Mouse (Mus musculus) heart, embryonic 11.5 days (tissue): ENCODE results near the gene Itga11. TPM values are rescaled to one million over a fixed set of nuclear protein-coding genes. Genes with fewer than 3 reads are reported as not detected.

Experiments used
- ATAC-seq: fragments of 200-750 bp; cut with Nextera tagmentation; replicated peaks from 2 replicates; pipeline ENCODE4 v1.8.0; 2017; ENCODE audit warnings: moderate library complexity; ENCODE audit not compliant: insufficient number of reproducible peaks, low FRiP score, low TSS enrichment
- H3K27ac ChIP-seq: fragments of 300-500 bp; sonication (generic); 2 replicates; pipeline ENCODE4 v1.5.1; 2014; ENCODE audit warnings: mild to moderate bottlenecking, low read depth, low read length
- H3K27me3 ChIP-seq: fragments of 300-500 bp; sonication (generic); 2 replicates; pipeline ENCODE4 v1.6.1; 2014; ENCODE audit warnings: mild to moderate bottlenecking, low read length, mixed read lengths; ENCODE audit not compliant: control insufficient read depth, insufficient read depth
- H3K36me3 ChIP-seq: fragments of 300-500 bp; sonication (generic); 2 replicates; pipeline ENCODE4 v1.6.1; 2014; ENCODE audit warnings: mild to moderate bottlenecking, low read length, moderate library complexity, mixed read lengths; ENCODE audit not compliant: control insufficient read depth, insufficient read depth
- H3K4me1 ChIP-seq: fragments of 300-500 bp; sonication (generic); 2 replicates; pipeline ENCODE4 v1.6.1; 2014; ENCODE audit warnings: low read length; ENCODE audit not compliant: control insufficient read depth, insufficient read depth
- H3K4me2 ChIP-seq: fragments of 300-500 bp; sonication (generic); 2 replicates; pipeline ENCODE4 v1.6.1; 2014; ENCODE audit warnings: mild to moderate bottlenecking, moderate library complexity
- H3K4me3 ChIP-seq: fragments of 300-500 bp; sonication (generic); 2 replicates; pipeline ENCODE4 v1.5.1; 2014; ENCODE audit warnings: low read depth, low read length
- H3K9ac ChIP-seq: fragments of 300-500 bp; sonication (generic); 2 replicates; pipeline ENCODE4 v1.6.1; 2014; ENCODE audit warnings: mild to moderate bottlenecking, low read depth, low read length, moderate library complexity
- H3K9me3 ChIP-seq: fragments of 300-500 bp; sonication (generic); replicated peaks from 2 replicates; pipeline ENCODE4 v1.6.1; 2016; ENCODE audit warnings: low read length; ENCODE audit not compliant: control insufficient read depth
- WGBS: fragments of 180-500 bp; shearing (Covaris S2); extraction: QIAGEN DNeasy Blood & Tissue Kit; methylation state at CpG from one replicate; pipeline ENCODE4 v1.1.7; 2014; ENCODE audit not compliant: insufficient replicate concordance; 5-methylcytosine and 5-hydroxymethylcytosine counted together
- polyA plus RNA-seq: library from polyadenylated mRNA; unstranded; fragments of >200 nt; fragmentation: Nextera tagmentation; extraction: Ambion mirVana; gene quantifications from 2 replicates; pipeline ENCODE4 v1.2.1, GENCODE M21; 2014

Itga11 gene
- polyA plus RNA-seq, 1 experiment from 2014 or later: 0.64 TPM

DNA sequence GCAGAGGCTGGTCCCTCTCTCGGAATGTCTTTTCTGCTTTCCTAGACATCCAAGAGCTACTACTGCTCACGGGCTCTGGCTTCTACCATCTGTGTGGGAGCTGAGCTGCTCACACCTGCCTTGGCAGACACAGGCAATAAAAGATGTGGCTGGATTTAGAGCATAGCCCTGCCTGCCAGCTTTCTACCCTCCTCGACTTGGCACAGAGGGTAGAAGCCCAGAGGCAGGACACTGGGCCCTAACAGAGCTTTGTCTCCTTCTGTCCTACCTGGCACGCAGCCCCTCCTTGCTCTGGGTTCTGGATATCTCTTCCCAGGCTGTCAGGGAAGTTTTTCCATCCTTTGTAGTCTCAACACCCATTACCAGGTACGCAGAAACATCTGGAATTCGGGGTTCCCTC is 45.1 kb downstream of the Itga11 start:
- Histone ChIP-seq H3K27me3 (no peaks in the 10 kb centered on the region), H3K4me1 (0 out of 2 replicates have a peak, but pooled peaks cover 3% of the 10 kb centered on the region), H3K36me3 (no peaks in the 10 kb centered on the region), H3K9me3 (no peaks in the 10 kb centered on the region), H3K4me2 (no peak overlapping the region), H3K4me3 (no peak overlapping the region), H3K27ac (no peak overlapping the region), H3K9ac (no peak overlapping the region)
- WGBS: 76% methylated on average over 6 of the region's 6 CpGs
- ATAC-seq: no peak

- Histone ChIP-seq H3K4me2 (no peak overlapping the region), H3K27ac (no peak overlapping the region), H3K36me3 (no peaks in the 10 kb centered on the region), H3K4me1 (0 out of 2 replicates have a peak, but pooled peaks cover 3% of the 10 kb centered on the region), H3K9ac (no peak overlapping the region), H3K4me3 (no peak overlapping the region), H3K27me3 (no peaks in the 10 kb centered on the region), H3K9me3 (no peaks in the 10 kb centered on the region)
- WGBS: 86% methylated on average over 9 of the region's 9 CpGs
- no peak for ATAC-seq
Measured at GRCm38 (mm10) chr9:62724175-62724574, 46.5 kb downstream of the Itga11 start.

- no peak for ATAC-seq
- H3K27me3 ChIP-seq: no peaks in the 10 kb centered on the region
- H3K9me3 ChIP-seq: no peaks in the 10 kb centered on the region
- 7% methylated on average over 5 of the region's 5 CpGs for WGBS
- no peak overlapping the region for H3K4me3 ChIP-seq
- H3K9ac ChIP-seq: no peak overlapping the region
- 0 out of 2 replicates have a peak, but pooled peaks cover 3% of the 10 kb centered on the region for H3K4me1 ChIP-seq
- no peak overlapping the region for H3K27ac ChIP-seq
- H3K36me3 ChIP-seq: no peaks in the 10 kb centered on the region
- H3K4me2 ChIP-seq: no peak overlapping the region
Measured at GRCm38 (mm10) chr9:62725247-62725646, 47.6 kb downstream of the Itga11 start.

DNA sequence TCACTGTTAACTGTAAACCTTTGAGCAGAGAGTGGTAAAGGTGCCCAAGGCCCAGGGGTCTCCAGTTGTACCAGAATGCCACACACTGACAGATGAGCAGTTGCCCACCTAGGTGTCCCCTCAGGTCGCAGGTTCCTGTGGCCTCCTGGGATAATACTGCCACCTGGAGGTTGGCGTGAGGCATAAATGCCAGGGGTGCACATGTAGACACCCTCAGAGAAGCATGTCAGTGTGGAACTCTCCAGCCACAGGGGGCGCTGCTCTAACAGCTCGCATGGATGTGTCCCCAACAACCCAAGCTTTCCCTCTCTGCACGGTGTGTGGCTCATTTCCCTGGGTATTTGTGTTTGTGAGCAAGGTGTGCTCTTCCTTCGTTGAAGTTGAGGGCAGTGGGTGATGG is 48.8 kb downstream of the Itga11 start:
- no peak overlapping the region for H3K4me3 ChIP-seq
- no peak overlapping the region for H3K4me2 ChIP-seq
- H3K4me1 ChIP-seq: 0 out of 2 replicates have a peak, but pooled peaks cover 3% of the 10 kb centered on the region
- no peak overlapping the region for H3K9ac ChIP-seq
- H3K27me3 ChIP-seq: no peaks in the 10 kb centered on the region
- 59% methylated on average over 6 of the region's 6 CpGs for WGBS
- H3K36me3 ChIP-seq: no peaks in the 10 kb centered on the region
- H3K9me3 ChIP-seq: no peaks in the 10 kb centered on the region
- ATAC-seq: no peak
- H3K27ac ChIP-seq: no peak overlapping the region

DNA sequence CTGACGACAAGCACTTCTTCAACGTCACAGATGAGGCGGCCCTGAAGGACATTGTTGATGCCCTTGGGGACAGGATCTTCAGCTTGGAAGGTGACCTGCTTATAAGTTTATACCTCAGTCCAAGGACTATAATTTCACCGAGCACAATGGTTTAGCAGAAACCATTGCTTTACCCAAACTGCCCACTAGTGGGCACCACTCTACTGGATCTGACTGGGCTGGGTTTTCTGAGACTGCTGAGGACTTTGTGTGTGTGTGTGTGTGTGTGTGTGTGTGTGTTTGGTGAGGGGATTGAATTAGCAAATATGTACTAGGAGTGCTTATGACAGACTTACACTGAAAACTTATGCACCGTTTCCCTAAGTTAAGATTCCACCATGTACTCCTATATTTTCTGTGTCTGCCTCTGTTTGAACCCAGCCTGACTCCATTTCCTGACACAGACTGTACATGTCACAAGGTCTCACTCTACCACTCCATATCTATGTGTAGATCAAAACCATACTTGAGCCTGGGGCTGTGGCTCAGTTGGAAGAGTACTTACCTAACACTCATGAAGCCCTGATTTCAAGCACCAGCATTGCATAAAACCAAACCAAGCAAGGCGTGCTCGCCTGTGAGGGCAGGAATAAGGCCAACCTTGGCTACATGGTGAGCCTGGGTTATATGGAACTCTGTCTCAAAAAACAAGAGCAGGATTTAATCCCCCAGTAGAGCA is 67.1 kb downstream of the Itga11 start:
- no peak overlapping the region for H3K9ac ChIP-seq
- H3K36me3 ChIP-seq: no peaks in the 10 kb centered on the region
- no peaks in the 10 kb centered on the region for H3K9me3 ChIP-seq
- ATAC-seq: no peak
- 50% methylated on average over 7 of the region's 7 CpGs for WGBS
- H3K27me3 ChIP-seq: no peaks in the 10 kb centered on the region
- H3K4me2 ChIP-seq: no peak overlapping the region
- H3K4me1 ChIP-seq: peaks cover 16% of the 10 kb centered on the region
- no peak overlapping the region for H3K27ac ChIP-seq
- no peak overlapping the region for H3K4me3 ChIP-seq

DNA sequence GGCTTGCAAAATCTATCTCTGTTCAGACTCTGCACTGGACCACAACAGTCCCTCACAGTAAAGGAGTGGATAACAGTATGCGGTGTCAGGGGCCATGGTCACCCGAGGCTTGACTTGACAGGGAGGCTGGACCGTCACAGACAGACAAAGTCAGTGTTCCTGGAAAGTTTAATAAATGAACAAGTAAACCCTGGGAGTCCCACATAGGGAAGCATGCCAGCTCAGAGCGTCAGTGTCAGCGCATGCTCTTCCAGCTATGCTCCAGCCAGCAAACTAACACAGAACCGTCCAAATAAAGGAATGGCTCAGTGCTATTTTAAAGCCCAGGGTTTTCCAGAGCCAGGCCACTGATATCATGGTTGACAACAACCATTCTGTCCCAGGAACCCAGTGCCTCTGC is 69.0 kb downstream of the Itga11 start:
- H3K4me3 ChIP-seq: no peak overlapping the region
- no peak overlapping the region for H3K9ac ChIP-seq
- WGBS: 58% methylated on average over 6 of the region's 6 CpGs
- ATAC-seq: no peak
- H3K27me3 ChIP-seq: no peaks in the 10 kb centered on the region
- H3K4me1 ChIP-seq: peaks cover 17% of the 10 kb centered on the region
- H3K36me3 ChIP-seq: no peaks in the 10 kb centered on the region
- peak overlapping the region; percentile 22; the same call in 1 of the 2 replicates for H3K27ac ChIP-seq
- H3K4me2 ChIP-seq: no peak overlapping the region
- H3K9me3 ChIP-seq: no peaks in the 10 kb centered on the region

DNA sequence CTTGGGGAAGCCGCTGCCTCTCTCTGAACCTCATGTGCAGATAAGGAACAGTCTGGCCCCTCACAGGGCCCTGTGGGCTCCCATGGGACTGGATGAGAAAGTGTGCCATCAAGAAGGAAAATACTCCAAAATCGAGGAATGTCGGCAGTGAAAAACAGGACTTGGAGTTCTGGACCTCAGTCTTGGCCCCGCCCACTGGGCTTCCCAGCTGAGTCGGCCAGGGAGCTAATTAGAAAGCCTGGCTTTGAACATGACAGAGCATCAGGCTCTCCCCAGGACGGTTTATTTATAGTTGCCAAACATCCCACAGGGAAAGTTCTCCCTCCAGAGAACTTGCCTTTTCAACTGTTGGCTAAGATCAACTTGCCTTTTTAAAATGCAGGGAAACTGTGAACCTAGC is 72.0 kb downstream of the Itga11 start:
- ATAC-seq: no peak
- Histone ChIP-seq H3K9me3 (no peaks in the 10 kb centered on the region), H3K9ac (no peak overlapping the region), H3K4me2 (no peak overlapping the region), H3K4me3 (no peak overlapping the region), H3K27ac (no peak overlapping the region), H3K4me1 (peaks cover 17% of the 10 kb centered on the region), H3K36me3 (no peaks in the 10 kb centered on the region), H3K27me3 (no peaks in the 10 kb centered on the region)
- WGBS: 42% methylated on average over 6 of the region's 6 CpGs

DNA sequence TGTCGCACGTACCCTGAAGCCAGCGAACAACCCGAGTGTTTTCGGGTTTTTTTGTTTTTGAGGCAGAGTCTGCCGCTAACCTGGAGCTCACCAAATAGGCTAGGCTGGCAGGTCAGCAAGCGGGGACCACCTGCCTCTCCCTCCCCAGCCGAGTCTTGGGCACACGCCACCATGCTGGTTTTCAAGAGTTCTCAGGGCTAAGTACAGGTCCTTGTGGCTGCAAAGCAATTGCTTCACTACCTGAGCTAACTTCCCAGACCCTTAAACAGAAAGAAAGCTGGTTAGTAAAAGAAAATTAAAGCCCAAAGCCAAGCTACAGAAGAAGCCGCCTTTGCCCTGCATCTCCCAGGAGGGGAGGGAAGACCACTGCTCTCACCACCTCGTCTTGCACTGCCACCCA is 72.8 kb downstream of the Itga11 start:
- Histone ChIP-seq H3K4me3 (no peak overlapping the region), H3K4me2 (no peak overlapping the region), H3K36me3 (no peaks in the 10 kb centered on the region), H3K27me3 (no peaks in the 10 kb centered on the region), H3K27ac (no peak overlapping the region), H3K4me1 (peaks cover 17% of the 10 kb centered on the region), H3K9me3 (no peaks in the 10 kb centered on the region), H3K9ac (no peak overlapping the region)
- ATAC-seq: no peak
- 77% methylated on average over 11 of the region's 11 CpGs for WGBS

DNA sequence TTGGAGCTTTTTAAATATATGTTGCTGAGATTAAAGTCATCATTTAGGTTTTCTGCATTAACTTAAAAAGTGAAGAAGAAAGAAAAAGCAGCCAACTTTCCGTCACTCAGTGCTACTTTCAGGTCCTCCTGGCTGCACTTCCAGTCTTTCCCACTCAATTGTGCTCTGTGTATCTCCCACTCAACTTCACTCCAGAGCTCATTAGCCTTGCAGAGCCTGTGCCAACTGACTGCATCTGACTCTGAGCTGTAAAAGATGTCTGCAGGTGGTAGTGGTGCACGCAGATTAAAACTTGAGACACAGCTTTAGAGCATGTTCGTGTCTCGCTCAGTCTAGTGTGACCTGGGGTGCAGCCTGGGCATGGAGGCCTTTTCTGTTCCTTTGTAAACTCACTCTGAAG is 80.7 kb downstream of the Itga11 start:
- Histone ChIP-seq H3K4me2 (no peak overlapping the region), H3K4me1 (no peaks in the 10 kb centered on the region), H3K9ac (no peak overlapping the region), H3K9me3 (no peaks in the 10 kb centered on the region), H3K36me3 (no peaks in the 10 kb centered on the region), H3K4me3 (no peak overlapping the region), H3K27me3 (no peaks in the 10 kb centered on the region), H3K27ac (no peak overlapping the region)
- no peak for ATAC-seq
- 82% methylated on average over 4 of the region's 4 CpGs for WGBS
